Mouse (Mus musculus): Measurements from ENCODE around the gene Uba2.
A peak's percentile ranks its signal among the peaks of the same experiment; 100 is the strongest.
"Not testable (repeated sequence)": the region's sequence is repeated elsewhere in the genome, so short reads cannot be mapped to it uniquely, and the experiment has no call there.

The Uba2 gene

DNA sequence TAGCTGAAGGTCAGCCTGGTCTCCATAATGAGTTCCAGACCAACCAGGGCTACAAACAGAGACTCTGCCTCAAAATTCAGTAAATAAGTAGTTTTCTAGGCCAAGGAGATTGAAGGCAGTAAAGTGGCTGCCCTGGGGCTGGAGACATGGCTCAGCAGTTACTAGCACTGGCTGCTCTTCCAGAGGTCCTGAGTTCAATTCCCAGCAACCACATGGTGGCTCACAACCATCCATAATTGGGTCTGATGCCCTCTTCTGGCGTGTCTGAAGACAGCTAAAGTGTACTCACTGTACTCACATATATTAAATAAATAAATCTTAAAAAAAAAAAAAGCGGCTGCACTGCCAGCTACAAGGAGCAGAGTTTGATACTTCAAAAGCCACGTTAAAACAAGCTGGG lies 3.4 kb downstream of the Uba2 start:
- DNase-seq, result no peak

- no peak for DNase-seq
Observed at GRCm38 (mm10) chr7:34164671-34165070, 4.7 kb downstream of the Uba2 start.

DNA sequence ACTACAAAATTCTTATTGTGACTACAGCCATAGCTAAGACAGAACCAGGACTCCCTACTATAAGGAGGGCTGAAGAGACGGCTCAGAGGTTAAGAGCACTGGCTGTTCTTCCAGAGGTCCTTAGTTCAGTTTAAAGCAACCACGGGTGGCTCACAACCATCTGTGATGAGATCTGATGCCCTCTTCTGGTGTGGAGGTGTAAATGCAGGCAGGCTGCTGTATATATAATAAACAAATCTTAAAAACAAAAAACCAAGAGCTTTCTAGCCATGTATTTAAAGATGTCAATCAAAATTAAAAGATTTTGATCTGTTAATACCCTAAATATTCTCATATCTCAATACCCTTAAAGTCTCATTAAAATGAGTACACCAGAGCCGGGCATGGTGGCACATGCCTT lies 10.2 kb downstream of the Uba2 start:
- DNase-seq, result no peak

- no peak for DNase-seq
Observed at GRCm38 (mm10) chr7:34157994-34158393, 11.4 kb downstream of the Uba2 start.

DNA sequence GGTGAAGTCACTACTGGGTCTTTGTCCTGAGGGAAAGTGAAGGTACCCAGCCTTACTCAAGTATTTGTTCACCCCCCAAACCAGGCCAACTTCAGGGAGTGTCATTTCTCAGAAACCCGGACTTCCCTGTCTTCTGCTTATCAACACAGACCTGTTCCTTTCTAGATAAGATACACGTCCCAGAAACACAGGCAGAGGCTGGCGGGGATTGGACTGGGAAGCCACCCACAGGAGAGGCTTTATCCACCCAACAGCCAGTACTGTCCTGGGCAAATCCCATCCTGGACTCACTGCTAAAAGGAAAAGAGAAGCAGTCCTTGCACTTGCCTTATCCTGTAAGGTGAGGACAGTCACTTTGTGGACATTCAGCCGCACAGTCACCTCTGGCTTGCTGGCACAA lies 22.2 kb downstream of the Uba2 start:
- no peak for DNase-seq

DNA sequence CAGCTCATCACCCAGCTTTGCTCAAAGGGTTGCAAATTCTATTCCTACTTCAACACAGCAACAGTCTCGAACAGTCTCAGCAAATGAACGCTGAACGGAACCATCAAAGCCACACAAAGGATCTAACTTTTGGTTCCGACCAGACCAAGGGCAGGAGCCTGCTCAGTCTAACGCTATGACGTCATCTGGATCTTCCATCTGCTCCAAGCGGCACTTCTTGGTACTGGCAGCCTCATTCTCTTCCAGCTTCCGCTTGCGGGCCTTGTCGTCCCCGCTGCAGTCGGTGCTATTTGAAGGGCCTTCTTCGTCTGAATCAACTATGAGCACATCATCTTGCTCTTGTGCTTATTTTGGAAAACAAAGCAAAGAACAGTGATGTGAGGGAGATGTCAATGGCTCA lies 28.3 kb downstream of the Uba2 start:
- no peak for DNase-seq

DNA sequence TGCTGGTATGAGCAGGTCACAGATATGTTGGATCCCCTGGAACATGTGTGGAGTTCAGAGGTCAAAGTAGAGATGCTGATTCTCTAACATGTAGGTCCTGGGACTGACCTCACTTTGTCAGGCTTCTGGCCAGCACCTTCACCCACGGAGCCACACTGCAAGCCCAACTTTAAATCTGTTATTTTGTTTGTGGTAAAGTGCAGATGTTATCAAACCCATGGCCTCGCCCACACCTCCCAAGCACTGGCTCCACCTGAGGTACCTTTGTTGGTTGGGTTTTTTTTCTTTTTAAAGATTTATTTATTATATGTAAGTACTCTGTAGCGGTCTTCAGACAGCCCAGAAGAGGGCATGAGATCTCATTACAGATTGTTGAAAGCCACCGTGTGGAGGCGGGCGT lies 29.9 kb downstream of the Uba2 start:
- no peak for DNase-seq

DNA sequence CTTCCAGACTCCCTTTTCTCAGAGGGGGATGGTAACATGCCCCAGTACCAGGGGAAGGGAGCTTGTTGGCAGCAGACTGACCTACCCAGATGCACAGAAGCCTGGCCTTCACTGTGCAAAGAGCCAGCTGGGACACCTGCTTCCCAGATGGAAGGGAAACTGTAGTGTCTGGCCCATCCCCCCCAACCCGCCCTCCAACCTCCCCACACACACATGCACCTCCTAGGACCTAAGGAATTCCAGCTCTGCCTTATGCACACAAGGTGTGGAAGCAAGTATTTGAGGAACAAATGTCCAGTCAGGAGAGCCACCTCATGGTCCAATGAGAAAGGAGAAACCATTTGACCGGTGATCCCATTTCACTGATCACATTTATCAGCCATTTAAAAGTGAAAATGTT lies 35.1 kb downstream of the Uba2 start:
- DNase-seq, result no peak

- peak; percentile 10 for DNase-seq
Observed at GRCm38 (mm10) chr7:34133117-34133762, 36.2 kb downstream of the Uba2 start, which contains the start of gene Wtip. TSS of gene Wtip (minus strand) at chr7:34133268.

DNA sequence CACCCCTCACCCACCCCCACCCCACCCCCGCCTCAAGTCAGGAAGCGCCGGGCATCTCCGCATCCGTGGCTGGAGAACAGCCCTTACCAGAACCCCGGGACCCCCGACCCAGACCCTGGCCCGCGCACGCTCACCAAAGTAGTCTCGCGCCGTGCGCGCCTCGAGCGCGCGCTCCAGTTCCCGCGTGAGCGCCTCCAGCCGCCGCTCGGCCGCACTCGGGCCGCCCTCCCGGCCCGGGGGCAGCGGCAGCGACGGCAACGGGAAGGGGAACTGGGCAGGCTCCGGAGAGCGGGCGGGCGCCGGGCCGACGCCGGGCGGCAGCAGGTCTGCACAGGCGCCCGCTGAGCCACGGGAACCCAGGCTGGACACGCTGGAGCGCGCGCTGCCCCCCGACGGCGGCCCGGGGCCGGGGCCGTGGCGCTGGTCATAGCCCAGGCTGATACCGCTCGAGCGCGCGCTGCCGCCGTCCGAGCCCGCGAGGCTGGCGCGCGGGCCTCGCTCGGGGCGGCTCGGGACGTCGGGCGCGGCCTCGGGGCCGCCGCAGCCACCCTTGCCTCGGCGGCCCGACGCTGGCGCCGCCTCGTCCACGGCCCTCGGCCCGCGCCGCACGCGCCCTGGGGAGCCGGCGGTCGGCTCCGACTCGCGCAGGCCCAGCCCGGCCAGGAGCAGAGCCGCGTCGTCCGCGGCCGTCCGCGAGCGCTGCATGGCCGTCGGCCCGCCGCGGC lies 36.9 kb downstream of the Uba2 start:
- no peak for DNase-seq

DNA sequence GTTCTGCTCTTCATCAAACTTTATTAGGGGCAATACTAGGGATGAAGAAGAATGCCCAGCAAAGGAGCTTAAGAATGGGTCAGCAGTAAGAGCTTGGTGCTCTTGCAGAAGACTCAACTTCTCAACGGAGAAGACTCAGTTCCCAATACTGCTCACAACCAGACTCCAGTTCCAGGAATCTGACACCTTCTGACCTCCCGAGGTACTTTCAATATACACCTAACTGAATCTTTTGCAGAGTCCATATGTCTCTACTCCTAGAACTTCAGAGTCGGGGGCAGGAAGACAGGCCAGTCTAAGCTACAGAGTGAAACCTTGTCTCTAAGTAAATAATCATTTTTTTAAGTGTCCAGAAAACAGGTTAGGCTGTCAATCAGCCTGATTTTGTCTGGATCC lies 37.4 kb downstream of the Uba2 start:
- DNase-seq, result no peak

GRCm38 (mm10) chr7:34131118-34131517 lies 38.3 kb downstream of the Uba2 start:
- no peak for DNase-seq

DNA sequence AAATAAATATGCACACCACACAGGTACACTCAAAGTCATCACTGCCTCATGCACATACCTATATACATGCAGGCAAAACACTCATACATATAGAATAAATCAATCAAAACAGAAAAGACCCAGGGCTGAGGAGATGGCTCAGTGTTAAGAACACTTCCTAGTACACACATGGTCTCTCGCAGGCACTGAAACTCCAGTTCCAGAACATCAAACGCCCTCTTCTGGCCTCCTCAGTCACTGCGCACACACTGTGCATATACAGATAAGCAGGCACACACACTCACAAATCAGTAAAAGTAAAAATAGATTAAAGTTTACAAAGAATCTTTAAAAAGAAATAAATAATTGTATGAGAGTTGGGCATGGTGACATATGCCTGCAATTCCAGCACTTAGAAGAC lies 43.1 kb downstream of the Uba2 start:
- DNase-seq, result no peak

DNA sequence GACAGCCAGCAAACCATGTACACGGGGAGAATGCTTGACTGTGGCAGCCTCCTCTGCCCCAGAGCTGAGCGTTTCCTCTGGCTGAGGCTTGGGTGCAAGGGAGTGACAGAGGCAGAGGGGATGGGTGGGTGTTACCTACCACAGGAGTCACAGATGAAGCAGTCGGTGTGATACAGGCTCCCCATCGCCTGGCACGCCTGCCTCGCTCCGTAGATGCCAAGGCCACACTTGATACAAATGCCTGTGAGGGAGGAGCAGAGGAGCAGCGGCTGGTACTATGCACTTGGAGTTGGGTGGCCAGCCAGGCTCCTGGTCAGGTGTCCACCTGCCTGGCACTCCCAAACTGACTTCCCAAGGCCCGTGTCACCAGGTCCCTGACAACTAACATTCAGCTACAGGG lies 44.1 kb downstream of the Uba2 start:
- no peak for DNase-seq

GRCm38 (mm10) chr7:34122987-34123720 lies 46.2 kb downstream of the Uba2 start:
- no peak for DNase-seq

GRCm38 (mm10) chr7:34120636-34121035 lies 48.8 kb downstream of the Uba2 start:
- not testable (repeated sequence) for DNase-seq

DNA sequence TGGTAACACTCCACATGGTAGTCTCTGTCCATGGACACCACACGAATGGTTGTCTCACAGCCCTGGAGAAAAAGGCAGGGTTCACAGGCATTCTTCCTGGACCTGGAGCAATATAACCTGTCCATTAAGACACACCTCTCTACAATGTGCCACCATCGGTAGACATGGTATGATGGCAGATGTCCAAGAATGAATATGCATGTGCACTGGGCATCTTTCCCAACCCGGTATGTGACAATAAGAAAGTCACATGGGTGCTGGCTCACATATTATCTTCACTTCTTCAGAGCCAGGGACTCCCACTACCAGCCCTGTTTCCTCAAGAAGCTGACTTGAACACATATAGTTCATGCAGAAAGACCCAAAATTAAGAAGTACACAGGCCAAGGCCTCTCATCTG lies 52.8 kb downstream of the Uba2 start:
- DNase-seq, result no peak

DNA sequence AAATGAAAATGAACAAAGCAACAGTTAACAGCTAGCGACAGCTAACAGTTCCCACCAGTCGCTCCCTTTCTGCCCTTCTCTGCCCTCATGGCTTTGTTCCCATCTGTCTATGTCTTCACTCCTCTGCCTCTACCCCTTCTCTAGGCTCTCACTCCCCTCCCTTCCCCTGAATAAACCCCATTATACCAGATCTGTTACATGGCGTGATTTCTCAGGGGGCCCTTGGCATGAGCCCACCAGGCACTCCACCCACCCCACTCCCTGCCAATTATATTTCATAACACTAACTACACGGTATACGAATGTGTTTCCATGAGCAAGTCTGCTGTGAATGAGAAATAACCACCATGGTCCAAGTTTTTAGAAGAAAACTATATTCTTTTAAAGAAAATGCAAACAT lies 60.2 kb downstream of the Uba2 start:
- no peak for DNase-seq

GRCm38 (mm10) chr7:34101276-34101675 lies 68.1 kb downstream of the Uba2 start:
- no peak for DNase-seq

DNA sequence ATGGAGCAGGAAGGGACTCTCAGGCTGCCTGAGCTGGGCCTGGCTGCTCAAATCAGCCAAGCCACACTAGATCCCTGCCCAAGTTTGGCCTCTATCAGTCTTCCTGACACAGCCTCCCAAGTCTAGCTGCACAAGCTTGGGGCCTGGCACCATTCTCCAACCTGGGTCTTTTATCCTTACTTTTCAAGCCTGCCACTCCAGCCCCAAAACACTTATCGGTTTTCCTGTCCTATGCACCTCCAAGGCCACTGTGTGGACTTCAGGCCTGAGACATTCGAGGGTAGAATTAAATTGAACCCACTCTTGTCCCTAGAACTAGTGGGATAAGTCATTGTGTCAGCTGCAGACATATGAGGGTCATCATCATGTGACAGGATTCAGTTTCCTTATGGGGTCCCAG lies 69.4 kb downstream of the Uba2 start:
- no peak for DNase-seq

DNA sequence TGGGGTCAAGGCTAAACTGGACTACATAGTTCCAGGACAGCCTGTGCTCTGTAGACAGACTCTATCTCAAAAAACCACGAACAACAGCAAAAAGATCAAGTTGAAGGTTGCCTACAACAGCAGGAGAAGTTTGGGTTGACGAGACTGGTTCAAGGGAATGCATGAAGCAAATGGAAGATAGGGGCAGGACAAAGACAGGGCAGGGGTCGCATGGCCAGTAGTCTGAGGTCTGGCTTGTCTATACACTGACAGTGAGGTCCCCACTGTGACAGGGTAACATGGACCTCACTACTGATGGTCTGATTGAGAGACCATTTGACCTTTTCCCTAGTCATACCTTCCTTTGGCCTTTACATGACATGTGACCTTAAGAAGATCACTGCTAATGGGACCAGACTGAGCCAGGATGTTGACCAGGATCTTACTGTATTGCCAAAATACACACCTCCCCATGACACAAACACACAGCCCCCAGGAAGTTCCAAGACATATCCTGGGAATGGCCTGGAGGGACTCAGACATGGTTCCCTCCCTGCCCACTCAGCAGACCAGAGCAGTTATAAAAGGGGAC lies 74.4 kb downstream of the Uba2 start, which contains the start of gene Scgb1b30:
Scgb1b30 (plus strand) TSS at position 521 of the 571 bp plus-strand sequence.
- DNase-seq, result no peak

Measured in cerebellum, adult 8-10 months (tissue).